Mouse (Mus musculus) kidney, adult 2 months (tissue): ENCODE results near the gene Vash1.

Source experiments
- CTCF ChIP-seq: fragments of 200-500 bp; conservative IDR thresholded peaks from 2 replicates; pipeline ENCODE4 v1.5.1; 2011; ENCODE audit warnings: low read depth, mild to moderate bottlenecking, control low read depth, low read length, moderate library complexity, mixed read lengths; ENCODE audit not compliant: insufficient read depth, insufficient read length
- POLR2A ChIP-seq: fragments of 200-500 bp; IDR thresholded peaks from one replicate; pipeline ENCODE4 v1.6.1; 2011; ENCODE audit warnings: low read depth, low read length, control low read depth

GRCm38 (mm10) chr12:86700927-86701310 is 22.4 kb downstream of the Vash1 start:
- TF ChIP-seq CTCF (no peak), POLR2A (no peak)
